Mouse (Mus musculus) adrenal gland, adult 8-10 months (tissue): ENCODE data around the gene Fam160b1. TPM values are rescaled to one million over a fixed set of nuclear protein-coding genes. Genes with fewer than 3 reads are reported as not detected.

Experiments used
- DNase-seq: peaks from one replicate; pipeline ENCODE4 v3.0.0; 2022
- total RNA-seq, 4 experiments: library from RNA; stranded (reverse); gene quantifications; 2 replicates each; pipeline ENCODE4 v1.2.4; 2022

Fam160b1 gene
- total RNA-seq, 4 experiments from 2014 or later: 20.8 to 26.1 (median 24.4) TPM

GRCm38 (mm10) chr19:57427756-57428438, 67.4 kb downstream of the Fam160b1 start:
- DNase-seq: no peak

DNA sequence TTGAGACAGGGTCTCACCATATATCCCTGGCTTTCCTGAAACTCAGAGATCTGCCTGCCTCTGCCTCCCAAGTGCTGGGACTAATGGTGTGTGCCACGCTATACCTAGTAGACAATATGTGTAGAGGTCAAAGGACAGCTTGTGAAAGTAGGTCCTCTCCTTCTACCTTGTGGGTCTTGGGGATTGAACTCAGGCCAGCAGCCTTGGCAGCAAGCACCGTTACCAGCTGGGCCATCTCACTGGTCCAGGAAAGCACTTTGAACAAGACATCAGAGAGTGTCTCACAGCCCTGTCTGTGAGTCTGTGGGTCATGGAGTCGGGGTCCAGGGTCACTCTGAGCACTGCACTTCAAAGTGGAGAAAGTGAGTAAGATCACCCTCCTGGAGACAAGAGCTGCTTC, 68.2 kb downstream of the Fam160b1 start:
- no peak for DNase-seq

DNA sequence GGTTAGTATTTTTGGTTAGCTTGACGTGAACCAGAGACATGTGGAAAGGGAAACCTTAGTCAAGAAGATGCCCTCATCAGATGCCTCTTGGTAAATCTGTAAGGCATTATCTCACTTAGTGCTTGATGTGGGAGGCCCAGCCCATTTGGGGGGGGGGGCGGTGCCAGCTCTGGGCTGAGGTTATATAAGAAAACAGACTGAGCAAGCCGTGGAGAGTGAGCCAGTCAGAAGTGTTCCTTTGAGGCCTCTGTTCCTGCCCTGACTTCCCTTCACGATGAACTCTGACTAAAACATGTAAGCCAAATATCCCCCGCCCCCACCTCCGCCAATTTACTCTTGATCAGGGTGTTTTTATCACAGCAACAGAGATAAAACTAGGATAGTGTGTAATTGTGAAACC, 69.4 kb downstream of the Fam160b1 start:
- no peak for DNase-seq

GRCm38 (mm10) chr19:57431476-57431875, 71.0 kb downstream of the Fam160b1 start:
- DNase-seq: no peak

DNA sequence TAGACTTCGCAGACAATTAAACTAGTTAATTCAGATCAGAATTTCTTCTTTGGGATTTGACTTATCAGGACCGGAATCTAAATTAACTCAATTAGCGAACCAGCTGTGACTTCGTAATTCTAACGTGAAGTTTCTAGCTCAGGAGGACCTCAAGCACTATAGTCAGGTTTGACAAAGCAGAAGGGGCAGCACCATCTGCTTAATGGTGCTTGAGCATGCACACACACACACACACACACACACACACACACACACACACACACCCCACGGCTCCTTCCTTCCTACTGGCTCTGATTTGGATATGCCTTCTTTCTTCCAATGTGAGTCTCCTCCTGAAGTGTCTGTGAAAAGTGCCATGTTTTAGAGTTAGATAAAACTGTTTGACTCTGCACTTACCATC, 73.5 kb downstream of the Fam160b1 start:
- no peak for DNase-seq

- peak; percentile 56 for DNase-seq
Measured at GRCm38 (mm10) chr19:57436586-57437021, 76.1 kb downstream of the Fam160b1 start.

DNA sequence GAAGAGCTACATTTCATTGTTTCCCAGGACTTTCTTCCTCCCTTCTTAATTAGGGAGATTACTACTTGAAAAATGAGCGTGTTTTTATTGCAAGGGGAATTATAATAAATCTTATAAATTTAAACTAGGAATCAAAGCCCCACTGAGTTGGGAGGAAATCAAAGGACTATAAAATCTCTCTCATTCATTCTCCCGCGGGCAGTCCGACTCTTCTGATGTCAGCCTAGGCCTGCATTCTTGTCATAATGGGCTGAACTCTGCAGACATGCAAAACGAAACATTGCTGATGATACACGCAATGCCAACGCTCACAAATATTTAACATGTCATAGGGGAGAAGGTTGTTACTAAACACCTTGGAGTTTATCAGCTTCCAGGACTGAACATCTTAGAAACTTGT, 76.6 kb downstream of the Fam160b1 start:
- no peak for DNase-seq

Other genes starting within 250 kb of the Fam160b1 start
- 10 to 100 TPM; 31.0 to 43.9 (median 33.1) TPM for gene Ablim1, start 45.8 kb upstream of the Fam160b1 start, total RNA-seq
- gene Trub1, start 92.2 kb downstream of the Fam160b1 start, total RNA-seq: 10 to 100 TPM; 15.9 to 20.2 (median 18.5) TPM